Mouse (Mus musculus): ENCODE measurements around the gene Ptprn2. TPM values are rescaled to one million over a fixed set of nuclear protein-coding genes. Genes with fewer than 3 reads are reported as not detected.

The Ptprn2 gene
- polyA plus RNA-seq, 1 experiment: 0.21 TPM

- DNase-seq (ENCODE audit: low spot score): no peak
These were observed 495.8 kb downstream of the Ptprn2 start for GRCm38 (mm10) chr12:116981315-116981714.

- DNase-seq (ENCODE audit: low spot score): no peak
These were observed 503.6 kb downstream of the Ptprn2 start for GRCm38 (mm10) chr12:116989144-116989543.

GRCm38 (mm10) chr12:117001546-117002148 lies 516.1 kb downstream of the Ptprn2 start:
- DNase-seq (ENCODE audit: low spot score): no peak

GRCm38 (mm10) chr12:117016753-117017595 lies 531.5 kb downstream of the Ptprn2 start:
- no peak for DNase-seq (ENCODE audit: low spot score)

GRCm38 (mm10) chr12:117017912-117018311 lies 532.4 kb downstream of the Ptprn2 start:
- no peak for DNase-seq (ENCODE audit: low spot score)

- no peak for DNase-seq (ENCODE audit: low spot score)
These were observed 537.7 kb downstream of the Ptprn2 start for GRCm38 (mm10) chr12:117023235-117023634.

- no peak for DNase-seq (ENCODE audit: low spot score)
These were observed 539.4 kb downstream of the Ptprn2 start for GRCm38 (mm10) chr12:117024916-117025315.

GRCm38 (mm10) chr12:117025676-117026075 lies 540.2 kb downstream of the Ptprn2 start:
- DNase-seq (ENCODE audit: low spot score): no peak

- DNase-seq (ENCODE audit: low spot score): no peak
These were observed 541.8 kb downstream of the Ptprn2 start for GRCm38 (mm10) chr12:117027351-117027750.

- DNase-seq (ENCODE audit: low spot score): no peak
These were observed 542.9 kb downstream of the Ptprn2 start for GRCm38 (mm10) chr12:117028333-117028961.

GRCm38 (mm10) chr12:117033172-117033571 lies 547.7 kb downstream of the Ptprn2 start:
- no peak for DNase-seq (ENCODE audit: low spot score)

GRCm38 (mm10) chr12:117034506-117034905 lies 549.0 kb downstream of the Ptprn2 start:
- DNase-seq (ENCODE audit: low spot score): no peak

- DNase-seq (ENCODE audit: low spot score): no peak
These were observed 549.7 kb downstream of the Ptprn2 start for GRCm38 (mm10) chr12:117035243-117035642.

- no peak for DNase-seq (ENCODE audit: low spot score)
These were observed 553.9 kb downstream of the Ptprn2 start for GRCm38 (mm10) chr12:117039411-117039810.

- DNase-seq (ENCODE audit: low spot score): no peak
These were observed 555.9 kb downstream of the Ptprn2 start for GRCm38 (mm10) chr12:117041409-117041808.

GRCm38 (mm10) chr12:117042706-117043105 lies 557.2 kb downstream of the Ptprn2 start:
- no peak for DNase-seq (ENCODE audit: low spot score)

- DNase-seq (ENCODE audit: low spot score): no peak
These were observed 562.1 kb downstream of the Ptprn2 start for GRCm38 (mm10) chr12:117047384-117048251.

GRCm38 (mm10) chr12:117049829-117050228 lies 564.3 kb downstream of the Ptprn2 start:
- no peak for DNase-seq (ENCODE audit: low spot score)

GRCm38 (mm10) chr12:117053223-117053850 lies 567.8 kb downstream of the Ptprn2 start:
- no peak for DNase-seq (ENCODE audit: low spot score)

GRCm38 (mm10) chr12:117053851-117054769 lies 568.6 kb downstream of the Ptprn2 start:
- DNase-seq (ENCODE audit: low spot score): no peak

Data from urinary bladder, adult 2 months (tissue).